10 mouse cellular contexts compared by ENCODE assay signal in genomic region chr11:94150519-94151470, GRCm38 (mm10).
DNase-seq lines count a peak whose midpoint lies in the region; ATAC-seq and TF ChIP-seq lines count a peak whose summit lies in the region.
"Had no signal": no experiment of that assay in that cellular context is flagged by ENCODE, and none has a peak within 500 bp of the region (broad histone marks: within the 10 kb centered on the region; RNA-seq: fewer than 3 reads in every experiment).

No protein-coding gene starts in this region.

- no peak overlapping the region for H3K4me3 ChIP-seq in kidney, embryonic 15.5 days (replicated peaks)
- peak overlapping the region; percentile 18 to 26 for H3K4me3 ChIP-seq in ES-E14 (ENCODE audit: insufficient read depth in 1 of 2, low read depth in 1 of 2, low read length in 2 of 2, poor library complexity in 1 of 2, severe bottlenecking in 1 of 2)
- H3K4me3 ChIP-seq in intestine, embryonic 15.5 days (replicated peaks) = no peak overlapping the region
- H3K4me3 ChIP-seq: gastrocnemius, adult 2 months had no signal

- H3K9ac ChIP-seq in kidney, embryonic 15.5 days = no peak overlapping the region
- H3K9ac ChIP-seq in ES-E14 (ENCODE audit: insufficient read depth, low read depth, low read length, poor library complexity, severe bottlenecking) = peak overlapping the region; percentile 7; the same call in 1 of the 2 replicates
- no peak overlapping the region for H3K9ac ChIP-seq in intestine, embryonic 15.5 days

- 35% methylated on average over 25 of the region's 25 CpGs for WGBS in kidney, embryonic 15.5 days
- WGBS in intestine, embryonic 15.5 days = 43% methylated on average over 23 of the region's 25 CpGs

- in situ Hi-C loops in ES-E14 (cut with MboI; ENCODE audit: low sequenced_read_pairs in 2 of 2, unreplicated experiment in 2 of 2) = no loop called here

- ATAC-seq in kidney, embryonic 15.5 days (replicated peaks; ENCODE audit: low FRiP score) = peak; percentile 45; the same call in 1 of the 2 replicates
- ATAC-seq in intestine, embryonic 15.5 days = peak; percentile 14; the same call in 1 of the 2 replicates

- peaks cover 16% of the 10 kb centered on the region; the same call in 1 of the 2 replicates for H3K27me3 ChIP-seq in kidney, embryonic 15.5 days
- H3K27me3 ChIP-seq in intestine, embryonic 15.5 days (replicated peaks) = peaks cover 6% of the 10 kb centered on the region; the same call in 1 of the 2 replicates

- H3K27ac ChIP-seq in kidney, embryonic 15.5 days = no peak overlapping the region
- peak overlapping the region; percentile 3; the same call in 1 of the 2 replicates for H3K27ac ChIP-seq in ES-E14 (ENCODE audit: insufficient read depth, low read depth, low read length, poor library complexity, severe bottlenecking)
- H3K27ac ChIP-seq in intestine, embryonic 15.5 days = no peak overlapping the region

- peak; percentile 63 for DNase-seq in cerebellum, adult 9-11 months
- no peak for DNase-seq in cerebellum, postnatal 36 days
- no peak for DNase-seq in kidney, adult 8-10 months
- no peak for DNase-seq in ES-E14 (ENCODE audit: low read depth, low spot score)
- no peak for DNase-seq in gastrocnemius, adult 18-20 months (ENCODE audit: low spot score)
- no peak for DNase-seq in frontal cortex, postnatal 25 days (ENCODE audit: low spot score in 2 of 2)
- DNase-seq: gastrocnemius, adult 2 months; kidney, postnatal 10 days had no signal

- peaks cover 27% of the 10 kb centered on the region for H3K4me1 ChIP-seq in kidney, embryonic 15.5 days
- H3K4me1 ChIP-seq in ES-E14 (ENCODE audit: control insufficient read depth in 2 of 2, insufficient read depth in 2 of 2, low read length in 2 of 2, poor library complexity in 1 of 2) = peaks cover 23 to 40% of the 10 kb centered on the region in 2 experiments
- peaks cover 23% of the 10 kb centered on the region for H3K4me1 ChIP-seq in intestine, embryonic 15.5 days (replicated peaks)

- H3K36me3 ChIP-seq in kidney, embryonic 15.5 days = no peaks in the 10 kb centered on the region
- H3K36me3 ChIP-seq in ES-E14 (ENCODE audit: control insufficient read depth, insufficient read depth, low read length, poor library complexity, severe bottlenecking) = no peaks in the 10 kb centered on the region
- H3K36me3 ChIP-seq in intestine, embryonic 15.5 days = no peaks in the 10 kb centered on the region

- H3K9me3 ChIP-seq in kidney, embryonic 15.5 days (replicated peaks) = no peaks in the 10 kb centered on the region
- H3K9me3 ChIP-seq in ES-E14 (ENCODE audit: control insufficient read depth, insufficient read depth, low read depth, low read length) = no peaks in the 10 kb centered on the region
- no peaks in the 10 kb centered on the region for H3K9me3 ChIP-seq in intestine, embryonic 15.5 days

- H3K4me2 ChIP-seq in kidney, embryonic 15.5 days = peak overlapping the region; percentile 40
- H3K4me2 ChIP-seq in intestine, embryonic 15.5 days (replicated peaks) = no peak overlapping the region; the same call in 1 of the 2 replicates

TF ChIP-seq in ES-E14, 5 proteins besides CTCF, POLR2A, EP300 and RAD21:
- TF ChIP-seq CHD2 (IDR thresholded peaks at IDR 0.05; ENCODE audit: low read depth, low read length) (no peak), ZNF384 (IDR thresholded peaks at IDR 0.05; ENCODE audit: low read depth, low read length) (no peak)

Comparison
In these comparisons a context has a peak if more than half of its experiments do, and no peak if none do; other contexts are left out.
1. H3K4me3 ChIP-seq: peak in ES-E14 (2 of 2); none in kidney, embryonic 15.5 days (single experiment) and intestine, embryonic 15.5 days (single experiment).